Mouse (Mus musculus): ENCODE results near the gene Fmo9. TPM values are rescaled to one million over a fixed set of nuclear protein-coding genes. Genes with fewer than 3 reads are reported as not detected.

Gene Fmo9
- total RNA-seq (2015; ENCODE audit: low replicate concordance) (not detected in 2 replicates), total RNA-seq (2017; ENCODE audit: low replicate concordance) (not detected in 2 replicates)

- ATAC-seq (replicated peaks; ENCODE audit: low FRiP score, poor library complexity, severe bottlenecking) = no peak
Observed at GRCm38 (mm10) chr1:166681745-166682144, at the start of gene Fmo9. TSS of gene Fmo9 (minus strand) at chr1:166681845.

GRCm38 (mm10) chr1:166730886-166731285, 49.2 kb upstream of the Fmo9 start:
- no peak for ATAC-seq (replicated peaks; ENCODE audit: low FRiP score, poor library complexity, severe bottlenecking)

- ATAC-seq (replicated peaks; ENCODE audit: low FRiP score, poor library complexity, severe bottlenecking) = no peak
Observed at GRCm38 (mm10) chr1:166730215-166730614, 48.6 kb upstream of the Fmo9 start.

- no peak for ATAC-seq (replicated peaks; ENCODE audit: low FRiP score, poor library complexity, severe bottlenecking)
Observed at GRCm38 (mm10) chr1:166710861-166711260, 29.2 kb upstream of the Fmo9 start.

- ATAC-seq (replicated peaks; ENCODE audit: low FRiP score, poor library complexity, severe bottlenecking) = no peak
Observed at GRCm38 (mm10) chr1:166702270-166702912, 20.7 kb upstream of the Fmo9 start.

- no peak for ATAC-seq (replicated peaks; ENCODE audit: low FRiP score, poor library complexity, severe bottlenecking)
Observed at GRCm38 (mm10) chr1:166669264-166669663, 12.4 kb downstream of the Fmo9 start.

GRCm38 (mm10) chr1:166660800-166661199, 20.8 kb downstream of the Fmo9 start:
- no peak for ATAC-seq (replicated peaks; ENCODE audit: low FRiP score, poor library complexity, severe bottlenecking)

- ATAC-seq (replicated peaks; ENCODE audit: low FRiP score, poor library complexity, severe bottlenecking) = no peak
Observed at GRCm38 (mm10) chr1:166647593-166647992, 34.1 kb downstream of the Fmo9 start, which contains the start of gene Gm4847. TSS of gene Gm4847 (minus strand) at chr1:166647693.

Other genes with a start within 250 kb of the Fmo9 start
- gene Gm4846, start 184.3 kb downstream of the Fmo9 start, total RNA-seq (2015; ENCODE audit: low replicate concordance) = not detected in 2 replicates
- not detected in 2 replicates for gene Gm4846, start 184.3 kb downstream of the Fmo9 start, total RNA-seq (2017; ENCODE audit: low replicate concordance)
- not detected in 2 replicates for gene Gm4847, start 34.2 kb downstream of the Fmo9 start, total RNA-seq (2015; ENCODE audit: low replicate concordance)
- gene Gm4847, start 34.2 kb downstream of the Fmo9 start, total RNA-seq (2017; ENCODE audit: low replicate concordance) = not detected in 2 replicates